Mouse (Mus musculus): ENCODE results near the gene Kif1b.
A peak's percentile ranks its signal among the peaks of the same experiment; 100 is the strongest.

Gene Kif1b

GRCm38 (mm10) chr4:149168016-149168415 lies 139.5 kb downstream of the Kif1b start:
- no peak for DNase-seq

- peak in 1 of 2 experiments; percentile 46 for DNase-seq
These were observed 140.4 kb downstream of the Kif1b start for GRCm38 (mm10) chr4:149166957-149167611.

GRCm38 (mm10) chr4:149166215-149166946 lies 141.1 kb downstream of the Kif1b start, which contains the start of gene Pgd:
Gene Pgd, minus strand, starts transcription at chr4:149166771.
- peak; percentile 97 to 98 for DNase-seq

GRCm38 (mm10) chr4:149164150-149164549 lies 143.3 kb downstream of the Kif1b start:
- no peak for DNase-seq

GRCm38 (mm10) chr4:149163196-149163595 lies 144.3 kb downstream of the Kif1b start:
- DNase-seq = no peak

- no peak for DNase-seq
These were observed 146.3 kb downstream of the Kif1b start for GRCm38 (mm10) chr4:149161166-149161565.

GRCm38 (mm10) chr4:149159891-149160290 lies 147.6 kb downstream of the Kif1b start:
- DNase-seq = no peak

GRCm38 (mm10) chr4:149159203-149159602 lies 148.3 kb downstream of the Kif1b start:
- no peak for DNase-seq

- no peak for DNase-seq
These were observed 150.0 kb downstream of the Kif1b start for GRCm38 (mm10) chr4:149157415-149157973.

- no peak for DNase-seq
These were observed 151.8 kb downstream of the Kif1b start for GRCm38 (mm10) chr4:149155711-149156110.

- no peak for DNase-seq
These were observed 152.6 kb downstream of the Kif1b start for GRCm38 (mm10) chr4:149154859-149155258.

GRCm38 (mm10) chr4:149150721-149151120 lies 156.8 kb downstream of the Kif1b start:
- DNase-seq = no peak

- DNase-seq = no peak
These were observed 157.2 kb downstream of the Kif1b start for GRCm38 (mm10) chr4:149150256-149150655.

- DNase-seq = no peak
These were observed 157.9 kb downstream of the Kif1b start for GRCm38 (mm10) chr4:149149611-149150010.

- DNase-seq = no peak
These were observed 158.3 kb downstream of the Kif1b start for GRCm38 (mm10) chr4:149149196-149149595.

GRCm38 (mm10) chr4:149148084-149148483 lies 159.4 kb downstream of the Kif1b start:
- no peak for DNase-seq

GRCm38 (mm10) chr4:149147528-149147927 lies 160.0 kb downstream of the Kif1b start:
- no peak for DNase-seq

GRCm38 (mm10) chr4:149145151-149145550 lies 162.3 kb downstream of the Kif1b start:
- no peak for DNase-seq

- peak; percentile 57 to 83 for DNase-seq
These were observed 163.0 kb downstream of the Kif1b start for GRCm38 (mm10) chr4:149144459-149144858.

GRCm38 (mm10) chr4:149143594-149143993 lies 163.9 kb downstream of the Kif1b start:
- peak in 1 of 2 experiments; percentile 19 for DNase-seq

GRCm38 (mm10) chr4:149138515-149138914 lies 169.0 kb downstream of the Kif1b start:
- DNase-seq = no peak

GRCm38 (mm10) chr4:149136982-149137770 lies 170.3 kb downstream of the Kif1b start, which contains the start of gene Cenps:
Gene Cenps, minus strand, starts transcription at chr4:149137629.
- DNase-seq = peak; percentile 83 to 89
